ENCODE assay signal across 10 mouse cellular contexts in the genomic region with DNA sequence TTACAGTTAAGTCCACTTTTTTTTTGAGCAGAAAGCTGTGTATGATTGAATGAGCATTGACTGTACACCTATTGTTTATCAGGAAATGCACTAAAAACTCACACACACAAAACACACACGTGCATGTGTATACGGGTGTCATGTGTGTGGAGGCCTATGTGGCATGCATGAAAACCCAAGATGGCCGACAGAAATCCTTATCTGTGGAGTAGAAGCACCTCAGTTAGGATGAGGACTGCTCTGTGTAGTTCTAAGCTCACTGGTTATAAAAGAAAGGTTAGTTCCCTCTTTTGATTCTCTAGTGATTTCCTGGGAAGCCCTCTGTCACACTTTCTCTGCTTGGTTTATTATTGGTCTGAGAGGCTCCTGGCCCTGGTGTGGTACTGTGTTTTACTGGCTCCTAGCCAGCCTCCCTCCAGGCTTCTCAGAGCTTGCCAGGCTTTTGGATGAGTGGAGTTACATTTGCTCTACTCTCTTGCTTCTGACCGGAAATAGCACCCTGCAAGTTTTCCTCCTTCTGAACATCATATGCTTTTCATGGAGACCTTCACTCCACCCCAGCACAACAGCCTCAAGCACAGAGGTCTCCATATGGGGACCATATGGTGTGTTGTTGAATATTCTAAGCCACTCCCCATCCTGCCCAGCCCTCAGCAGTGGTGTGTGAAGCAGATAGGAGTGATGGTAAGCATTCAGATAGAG. TPM values are rescaled to one million over a fixed set of nuclear protein-coding genes. Genes with fewer than 3 reads are reported as not detected.
DNase-seq lines count a peak whose midpoint lies in the region; ATAC-seq lines count a peak whose summit lies in the region.
"Had no signal": no experiment of that assay in that cellular context is flagged by ENCODE, and none has a peak within 500 bp of the region (broad histone marks: within the 10 kb centered on the region; RNA-seq: fewer than 3 reads in every experiment).

No protein-coding gene starts in this region.

- H3K4me3 ChIP-seq in intestine, embryonic 16.5 days (ENCODE audit: low read length), result no peak overlapping the region
- H3K4me3 ChIP-seq in liver, embryonic 11.5 days (ENCODE audit: low read depth, low read length), result no peak overlapping the region
- no peak overlapping the region for H3K4me3 ChIP-seq in kidney, embryonic 15.5 days (replicated peaks)
- H3K4me3 ChIP-seq: stomach, embryonic 15.5 days had no signal

- no peak overlapping the region for H3K4me2 ChIP-seq in intestine, embryonic 16.5 days (ENCODE audit: low read depth, low read length)
- no peak overlapping the region for H3K4me2 ChIP-seq in liver, embryonic 11.5 days
- H3K4me2 ChIP-seq in kidney, embryonic 15.5 days, result no peak overlapping the region
- H3K4me2 ChIP-seq: stomach, embryonic 15.5 days had no signal

- no peak overlapping the region for H3K27ac ChIP-seq in intestine, embryonic 16.5 days (ENCODE audit: low read length)
- no peak overlapping the region for H3K27ac ChIP-seq in liver, embryonic 11.5 days (ENCODE audit: low read depth, low read length)
- H3K27ac ChIP-seq in kidney, embryonic 15.5 days, result no peak overlapping the region
- H3K27ac ChIP-seq: stomach, embryonic 15.5 days had no signal

- peak; percentile 19 for DNase-seq in adrenal gland, postnatal 14 days
- no peak for DNase-seq in adrenal gland, postnatal 36 days
- peak; percentile 29 for DNase-seq in retina, adult 2 months (ENCODE audit: low read depth, low spot score)
- DNase-seq in retina, embryonic 14.5 days (ENCODE audit: low spot score), result no peak
- no peak for DNase-seq in liver, embryonic 11.5 days (ENCODE audit: low spot score)
- DNase-seq in testis, postnatal 14 days (ENCODE audit: low spot score), result no peak

- peak; percentile 81 for ATAC-seq in intestine, embryonic 16.5 days
- ATAC-seq in liver, embryonic 11.5 days (replicated peaks; ENCODE audit: low FRiP score), result no peak
- ATAC-seq in kidney, embryonic 15.5 days (replicated peaks; ENCODE audit: low FRiP score), result no peak

- H3K9ac ChIP-seq in intestine, embryonic 16.5 days (ENCODE audit: low read depth, low read length), result no peak overlapping the region
- H3K9ac ChIP-seq in liver, embryonic 11.5 days (ENCODE audit: low read depth, low read length), result no peak overlapping the region
- H3K9ac ChIP-seq in kidney, embryonic 15.5 days, result no peak overlapping the region
- H3K9ac ChIP-seq: stomach, embryonic 15.5 days had no signal

- no peaks in the 10 kb centered on the region for H3K27me3 ChIP-seq in intestine, embryonic 16.5 days (replicated peaks; ENCODE audit: control insufficient read depth, insufficient read depth, low read length)
- H3K27me3 ChIP-seq in liver, embryonic 11.5 days (replicated peaks; ENCODE audit: control insufficient read depth, insufficient read depth, low read length), result no peaks in the 10 kb centered on the region
- H3K27me3 ChIP-seq in kidney, embryonic 15.5 days, result no peaks in the 10 kb centered on the region
- H3K27me3 ChIP-seq: stomach, embryonic 15.5 days had no signal

- no peaks in the 10 kb centered on the region for H3K9me3 ChIP-seq in intestine, embryonic 16.5 days (ENCODE audit: control insufficient read depth, low read length)
- no peaks in the 10 kb centered on the region for H3K9me3 ChIP-seq in liver, embryonic 11.5 days (ENCODE audit: control insufficient read depth, low read length)
- no peaks in the 10 kb centered on the region for H3K9me3 ChIP-seq in kidney, embryonic 15.5 days (replicated peaks)
- H3K9me3 ChIP-seq: stomach, embryonic 15.5 days had no signal

- no peaks in the 10 kb centered on the region for H3K36me3 ChIP-seq in intestine, embryonic 16.5 days (ENCODE audit: control insufficient read depth, insufficient read depth, low read length)
- no peaks in the 10 kb centered on the region for H3K36me3 ChIP-seq in liver, embryonic 11.5 days (ENCODE audit: control insufficient read depth, insufficient read depth, low read length)
- no peaks in the 10 kb centered on the region for H3K36me3 ChIP-seq in kidney, embryonic 15.5 days
- H3K36me3 ChIP-seq: stomach, embryonic 15.5 days had no signal

- 78% methylated on average over 4 of the region's 4 CpGs for WGBS in intestine, embryonic 16.5 days
- 82% methylated on average over 4 of the region's 4 CpGs for WGBS in liver, embryonic 11.5 days
- WGBS in kidney, embryonic 15.5 days, result 83% methylated on average over 4 of the region's 4 CpGs

- H3K4me1 ChIP-seq in intestine, embryonic 16.5 days (ENCODE audit: control insufficient read depth, insufficient read depth, low read length), result peaks cover 6% of the 10 kb centered on the region; the same call in 1 of the 2 replicates
- no peaks in the 10 kb centered on the region; the same call in 1 of the 2 replicates for H3K4me1 ChIP-seq in liver, embryonic 11.5 days (replicated peaks; ENCODE audit: control insufficient read depth, insufficient read depth, low read length)
- H3K4me1 ChIP-seq in kidney, embryonic 15.5 days, result peaks cover 5% of the 10 kb centered on the region; the same call in 1 of the 2 replicates

RNA-seq across cellular contexts. Expression of a gene that starts 48.6 kb away (rescaled TPM):
- total RNA-seq in adrenal gland, postnatal 14 days (2021), result 0.15 and 0.19 TPM in 2 replicates
- total RNA-seq in adrenal gland, postnatal 36 days (2021), result not detected
- polyA plus RNA-seq in intestine, embryonic 16.5 days (2015; fragmentation: Nextera tagmentation; extraction: Ambion mirVana), result 1.1 and 1.3 TPM in 2 replicates
- polyA plus RNA-seq in liver, embryonic 11.5 days (2014; fragmentation: Nextera tagmentation; extraction: Ambion mirVana), result 2.8 and 3.2 TPM in 2 replicates
- polyA plus RNA-seq in kidney, embryonic 15.5 days (2015; fragmentation: Nextera tagmentation; extraction: Ambion mirVana), result 8.1 and 12.7 TPM in 2 replicates
- total RNA-seq: megakaryocyte, adult 5-6 weeks had no signal

Comparison
In these comparisons a context has a peak if more than half of its experiments do, and no peak if none do; other contexts are left out.
1. DNase-seq: peak in adrenal gland, postnatal 14 days (single experiment) and retina, adult 2 months (single experiment); none in adrenal gland, postnatal 36 days (0 of 2), retina, embryonic 14.5 days (single experiment), liver, embryonic 11.5 days (single experiment) and testis, postnatal 14 days (single experiment).